Mouse (Mus musculus) liver, postnatal 0 days (tissue): ENCODE measurements around the gene Trank1. TPM values are rescaled to one million over a fixed set of nuclear protein-coding genes. Genes with fewer than 3 reads are reported as not detected.

Source experiments
- ATAC-seq: fragments of 200-750 bp; cut with Nextera tagmentation; 2 replicates; pipeline ENCODE4 v1.8.0; 2017; ENCODE audit warnings: mild to moderate bottlenecking, moderate library complexity
- DNase-seq: peaks from one replicate; pipeline ENCODE4 v3.0.0-alpha.2; 2016
- H3K27ac ChIP-seq: fragments of 300-500 bp; sonication (generic); 2 replicates; pipeline ENCODE4 v1.5.1; 2014; ENCODE audit warnings: antibody characterized with exemption, moderate library complexity, mild to moderate bottlenecking, low read depth
- H3K27me3 ChIP-seq: fragments of 300-500 bp; sonication (generic); 2 replicates; pipeline ENCODE4 v1.6.1; 2014; ENCODE audit warnings: low read length, control low read depth, mixed read lengths; ENCODE audit not compliant: insufficient read depth
- H3K36me3 ChIP-seq: fragments of 300-500 bp; sonication (generic); replicated peaks from 2 replicates; pipeline ENCODE4 v1.6.1; 2014; ENCODE audit warnings: mild to moderate bottlenecking, control low read depth, low read length, moderate library complexity, mixed read lengths; ENCODE audit not compliant: insufficient read depth
- H3K4me1 ChIP-seq: fragments of 300-500 bp; sonication (generic); 2 replicates; pipeline ENCODE4 v1.6.1; 2014; ENCODE audit warnings: antibody characterized with exemption, mild to moderate bottlenecking, control low read depth; ENCODE audit not compliant: insufficient read depth
- H3K4me2 ChIP-seq: fragments of 300-500 bp; sonication (generic); 2 replicates; pipeline ENCODE4 v1.6.1; 2014; ENCODE audit warnings: low read depth, mild to moderate bottlenecking, low read length, moderate library complexity, mixed read lengths
- H3K4me3 ChIP-seq: fragments of 300-500 bp; sonication (generic); 2 replicates; pipeline ENCODE4 v1.5.1; 2014; ENCODE audit warnings: low read depth, low read length
- H3K9ac ChIP-seq: fragments of 300-500 bp; sonication (generic); replicated peaks from 2 replicates; pipeline ENCODE4 v1.6.1; 2014; ENCODE audit warnings: mild to moderate bottlenecking, moderate library complexity
- H3K9me3 ChIP-seq: fragments of 300-500 bp; sonication (generic); 2 replicates; pipeline ENCODE4 v1.6.1; 2016; ENCODE audit warnings: mild to moderate bottlenecking, control low read depth, low read length, mixed read lengths
- CTCF ChIP-seq: sonication (generic); IDR thresholded peaks from 2 replicates; pipeline ENCODE4 v1.5.1; 2016; ENCODE audit warnings: antibody characterized with exemption, low read depth
- EP300 ChIP-seq: IDR thresholded peaks from 2 replicates; pipeline ENCODE4 v1.6.1; 2016; ENCODE audit warnings: antibody characterized with exemption, low read depth, mild to moderate bottlenecking
- WGBS: fragments of 180-500 bp; shearing (Covaris S2); extraction: QIAGEN DNeasy Blood & Tissue Kit; methylation state at CpG from one replicate; pipeline ENCODE4 v1.1.7; 2014; ENCODE audit not compliant: insufficient replicate concordance; 5-methylcytosine and 5-hydroxymethylcytosine counted together
- polyA plus RNA-seq: library from polyadenylated mRNA; unstranded; fragments of >200 nt; fragmentation: Nextera tagmentation; extraction: Ambion mirVana; gene quantifications from 2 replicates; pipeline ENCODE4 v1.2.1, GENCODE M21; 2015

Trank1 gene
- polyA plus RNA-seq, 1 experiment from 2014 or later = 0.02 TPM

DNA sequence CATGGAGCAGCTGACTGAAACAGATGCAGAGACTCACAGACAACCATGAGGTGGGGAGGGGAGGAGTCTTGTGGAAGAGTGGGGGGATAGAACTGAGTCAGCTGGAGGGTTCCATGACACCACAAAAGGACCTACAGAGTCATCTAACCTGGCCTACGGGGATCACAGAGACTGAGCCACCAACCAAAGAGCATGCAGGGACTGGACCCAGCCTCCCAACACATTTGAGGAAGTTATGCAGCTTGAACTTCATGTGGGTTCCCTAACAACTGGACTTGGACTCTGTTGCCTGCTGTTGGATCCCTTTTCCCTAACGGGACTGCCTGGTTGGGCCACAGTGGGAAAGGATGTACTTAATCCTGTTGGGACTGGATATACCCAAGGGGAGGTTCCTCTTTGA is 16.2 kb upstream of the Trank1 start:
- Histone ChIP-seq H3K9me3 (no peaks in the 10 kb centered on the region), H3K36me3 (no peaks in the 10 kb centered on the region), H3K9ac (no peak overlapping the region), H3K27me3 (no peaks in the 10 kb centered on the region), H3K4me2 (no peak overlapping the region), H3K27ac (no peak overlapping the region), H3K4me3 (no peak overlapping the region), H3K4me1 (no peaks in the 10 kb centered on the region)
- DNase-seq (no peak), ATAC-seq (no peak)
- WGBS = 63% methylated on average over 2 of the region's 2 CpGs
- TF ChIP-seq EP300 (no peak), CTCF (no peak)

DNA sequence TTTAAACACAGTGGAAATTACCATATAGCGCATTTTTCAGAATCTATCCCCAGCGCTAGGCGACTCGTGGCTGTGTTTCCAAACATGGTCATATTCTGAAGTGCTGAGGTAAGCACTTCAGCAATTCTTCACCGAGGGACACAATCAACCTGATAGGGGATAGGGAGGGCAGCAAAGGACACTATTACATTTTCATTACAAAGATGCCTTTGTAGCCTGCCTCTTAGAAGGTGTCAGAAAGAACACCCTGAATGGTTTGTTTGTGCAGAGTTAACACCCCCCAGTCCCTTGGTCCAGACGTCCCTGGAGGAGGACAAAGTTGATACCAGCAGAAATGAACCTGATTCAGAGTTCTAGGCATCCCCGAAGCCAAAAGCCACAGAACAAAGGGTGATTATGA is 15.1 kb upstream of the Trank1 start:
- no peak for TF ChIP-seq CTCF
- no peaks in the 10 kb centered on the region for H3K4me1 ChIP-seq
- H3K27ac ChIP-seq = no peak overlapping the region
- no peak overlapping the region for H3K9ac ChIP-seq
- 74% methylated on average over 7 of the region's 7 CpGs for WGBS
- H3K27me3 ChIP-seq = no peaks in the 10 kb centered on the region
- DNase-seq = no peak
- H3K9me3 ChIP-seq = no peaks in the 10 kb centered on the region
- H3K4me2 ChIP-seq = no peak overlapping the region
- no peak for ATAC-seq
- no peak overlapping the region for H3K4me3 ChIP-seq
- H3K36me3 ChIP-seq = no peaks in the 10 kb centered on the region

DNA sequence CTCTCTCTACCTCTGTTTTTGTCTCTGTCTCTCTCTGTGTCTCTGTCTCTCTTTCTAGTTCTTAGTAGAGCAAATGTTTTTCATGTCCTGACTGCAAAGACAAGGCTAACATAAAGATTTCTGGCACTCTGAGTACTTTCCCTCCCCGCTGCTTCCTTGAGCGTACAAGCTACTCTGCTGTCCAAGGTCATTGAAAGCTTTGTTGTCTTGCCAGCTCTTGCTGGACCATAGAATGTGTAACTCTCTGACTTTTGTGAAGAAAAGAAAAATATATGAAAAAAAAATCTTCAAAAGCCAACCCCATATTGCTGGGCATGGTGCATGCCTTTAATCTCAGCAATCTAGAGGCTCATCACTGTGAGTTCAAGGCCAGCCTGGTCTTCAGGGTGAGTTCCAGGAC is 12.9 kb upstream of the Trank1 start:
- no peak for TF ChIP-seq CTCF
- no peak for TF ChIP-seq EP300
- H3K4me1 ChIP-seq = no peaks in the 10 kb centered on the region
- WGBS = 62% methylated on average over 2 of the region's 2 CpGs

DNA sequence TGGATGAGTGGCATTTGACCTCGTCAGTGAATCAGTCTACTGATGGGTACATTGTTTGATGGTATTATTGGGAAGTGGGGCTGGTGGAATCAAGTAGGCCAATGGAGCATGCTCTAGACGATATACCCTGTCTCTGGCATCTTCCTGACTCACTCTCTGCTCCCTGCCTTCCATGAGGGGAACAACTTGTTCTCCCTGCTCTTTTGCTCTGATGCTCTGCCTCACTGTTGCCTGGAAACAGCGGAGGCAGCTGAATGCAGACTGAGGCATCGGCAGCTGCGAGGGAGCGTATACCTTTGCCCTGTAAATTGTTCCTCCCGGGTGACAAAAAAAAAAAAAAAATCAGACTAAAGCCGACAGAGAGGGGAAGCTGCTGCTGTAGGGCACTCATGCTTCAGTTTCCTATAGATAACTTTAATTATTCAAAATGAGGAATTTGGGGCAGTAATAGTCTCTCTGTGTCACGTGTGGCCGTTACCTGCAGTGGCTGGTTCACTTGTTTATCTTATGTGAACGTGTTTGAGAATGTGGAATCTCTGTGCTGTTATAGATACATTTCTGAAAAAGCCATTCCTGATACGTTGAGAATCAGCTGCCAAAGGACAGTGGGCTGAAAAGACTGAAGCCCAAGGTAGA is 9.2 kb upstream of the Trank1 start:
- ATAC-seq (no peak), DNase-seq (no peak)
- Histone ChIP-seq H3K4me3 (no peak overlapping the region), H3K27me3 (no peaks in the 10 kb centered on the region), H3K9ac (no peak overlapping the region), H3K4me2 (no peak overlapping the region), H3K27ac (no peak overlapping the region), H3K4me1 (no peaks in the 10 kb centered on the region), H3K9me3 (no peaks in the 10 kb centered on the region), H3K36me3 (no peaks in the 10 kb centered on the region)
- TF ChIP-seq EP300 (no peak), CTCF (no peak)
- 60% methylated on average over 12 of the region's 12 CpGs for WGBS

More for the DNA sequence above, 12.9 kb upstream of the Trank1 start:
- Histone ChIP-seq H3K27ac (no peak overlapping the region), H3K4me2 (no peak overlapping the region), H3K27me3 (no peaks in the 10 kb centered on the region), H3K4me3 (no peak overlapping the region), H3K36me3 (no peaks in the 10 kb centered on the region), H3K9ac (no peak overlapping the region), H3K9me3 (no peaks in the 10 kb centered on the region)
- DNase-seq (no peak), ATAC-seq (no peak)

DNA sequence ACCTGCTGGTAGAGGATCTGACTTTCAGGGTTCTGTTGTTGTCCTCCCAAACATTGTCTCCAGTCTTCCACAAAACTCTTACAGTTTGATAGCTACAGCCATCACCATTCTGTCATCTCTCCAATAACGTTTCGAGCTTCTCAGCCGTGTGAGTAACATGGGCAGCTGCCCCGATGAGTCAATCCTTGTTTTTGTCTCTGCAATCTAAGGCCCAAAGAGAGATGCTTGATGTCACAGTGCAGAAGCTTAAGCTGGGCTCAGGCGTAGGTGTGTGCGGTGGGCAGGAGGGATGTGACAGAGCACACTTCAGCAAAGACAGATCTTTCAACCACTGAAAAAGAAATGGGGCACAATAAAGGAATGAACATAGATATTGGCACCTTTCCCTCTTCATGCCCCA is 7.5 kb upstream of the Trank1 start:
- 83% methylated on average over 6 of the region's 6 CpGs for WGBS
- peaks cover 3% of the 10 kb centered on the region; the same call in 1 of the 2 replicates for H3K27me3 ChIP-seq
- ATAC-seq (no peak), DNase-seq (no peak)
- no peak overlapping the region for H3K9ac ChIP-seq
- no peak overlapping the region for H3K4me3 ChIP-seq
- H3K4me2 ChIP-seq = no peak overlapping the region
- H3K4me1 ChIP-seq = no peaks in the 10 kb centered on the region
- H3K9me3 ChIP-seq = no peaks in the 10 kb centered on the region
- no peaks in the 10 kb centered on the region for H3K36me3 ChIP-seq
- TF ChIP-seq CTCF (no peak), EP300 (no peak)
- H3K27ac ChIP-seq = no peak overlapping the region

DNA sequence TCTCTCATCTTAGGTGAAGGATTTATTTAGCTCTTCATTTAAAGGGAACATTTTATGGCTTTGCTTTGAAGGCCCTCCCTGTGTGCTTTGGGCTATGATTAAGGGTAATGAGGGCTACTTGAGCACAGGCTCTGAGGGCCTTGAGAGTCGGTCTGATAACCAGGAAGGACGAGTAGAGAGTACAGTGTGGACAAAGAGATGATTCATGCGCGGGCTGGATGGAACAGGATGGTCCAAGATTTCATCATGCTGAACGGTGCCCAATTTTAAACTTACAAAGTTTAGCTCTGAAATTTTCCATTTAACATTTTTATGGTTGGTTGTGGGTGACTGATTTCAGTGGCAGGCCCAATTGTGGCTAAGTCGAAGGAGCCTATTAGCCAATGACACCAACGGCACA is 5.4 kb upstream of the Trank1 start:
- DNase-seq = no peak
- TF ChIP-seq EP300 = no peak

More for the DNA sequence above, 5.4 kb upstream of the Trank1 start:
- Histone ChIP-seq H3K27me3 (peaks cover 18% of the 10 kb centered on the region), H3K4me2 (no peak overlapping the region), H3K4me3 (no peak overlapping the region), H3K36me3 (no peaks in the 10 kb centered on the region), H3K4me1 (no peaks in the 10 kb centered on the region), H3K9ac (no peak overlapping the region), H3K27ac (no peak overlapping the region), H3K9me3 (0 out of 2 replicates have a peak, but pooled peaks cover 4% of the 10 kb centered on the region)
- WGBS = 78% methylated on average over 7 of the region's 7 CpGs
- no peak for ATAC-seq
